Mouse (Mus musculus): ENCODE data around the gene Armc7.

DNA sequence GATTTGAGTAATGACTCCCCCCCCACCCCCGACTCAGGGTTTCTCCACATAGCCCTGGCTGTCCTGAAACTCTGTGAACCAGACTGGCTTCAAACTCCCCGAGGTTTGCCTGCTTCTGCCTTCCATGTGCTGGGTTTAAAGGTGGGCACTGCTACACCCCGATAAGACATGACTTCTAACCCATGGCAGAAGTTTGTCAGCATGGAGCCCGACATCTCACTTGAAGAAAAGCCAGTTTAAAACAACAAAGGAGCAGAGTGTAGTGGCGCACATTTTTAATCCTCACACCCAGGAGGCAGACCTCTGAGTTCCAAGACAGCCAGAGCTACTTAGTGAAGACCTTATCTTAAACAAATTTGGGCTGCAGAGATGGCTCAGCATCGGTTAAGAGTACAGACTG lies 16.9 kb downstream of the Armc7 start:
- TF ChIP-seq GATA1 (IDR thresholded peaks at IDR 0.05; ENCODE audit: borderline replicate concordance, low read length) (no peak), FLI1 (IDR thresholded peaks at IDR 0.05; ENCODE audit: low read length) (no peak)

Data from megakaryocyte, embryonic 14.5 days (primary cell).